Mouse (Mus musculus) heart, embryonic 11.5 days (tissue): Measurements from ENCODE around the gene Fgfr3. TPM values are rescaled to one million over a fixed set of nuclear protein-coding genes. Genes with fewer than 3 reads are reported as not detected.

Experiments used
- ATAC-seq: fragments of 200-750 bp; cut with Nextera tagmentation; replicated peaks from 2 replicates; pipeline ENCODE4 v1.8.0; 2017; ENCODE audit warnings: moderate library complexity; ENCODE audit not compliant: insufficient number of reproducible peaks, low FRiP score, low TSS enrichment
- H3K27ac ChIP-seq: fragments of 300-500 bp; sonication (generic); 2 replicates; pipeline ENCODE4 v1.5.1; 2014; ENCODE audit warnings: mild to moderate bottlenecking, low read depth, low read length
- H3K27me3 ChIP-seq: fragments of 300-500 bp; sonication (generic); 2 replicates; pipeline ENCODE4 v1.6.1; 2014; ENCODE audit warnings: mild to moderate bottlenecking, low read length, mixed read lengths; ENCODE audit not compliant: control insufficient read depth, insufficient read depth
- H3K36me3 ChIP-seq: fragments of 300-500 bp; sonication (generic); 2 replicates; pipeline ENCODE4 v1.6.1; 2014; ENCODE audit warnings: mild to moderate bottlenecking, low read length, moderate library complexity, mixed read lengths; ENCODE audit not compliant: control insufficient read depth, insufficient read depth
- H3K4me1 ChIP-seq: fragments of 300-500 bp; sonication (generic); 2 replicates; pipeline ENCODE4 v1.6.1; 2014; ENCODE audit warnings: low read length; ENCODE audit not compliant: control insufficient read depth, insufficient read depth
- H3K4me2 ChIP-seq: fragments of 300-500 bp; sonication (generic); 2 replicates; pipeline ENCODE4 v1.6.1; 2014; ENCODE audit warnings: mild to moderate bottlenecking, moderate library complexity
- H3K4me3 ChIP-seq: fragments of 300-500 bp; sonication (generic); 2 replicates; pipeline ENCODE4 v1.5.1; 2014; ENCODE audit warnings: low read depth, low read length
- H3K9ac ChIP-seq: fragments of 300-500 bp; sonication (generic); 2 replicates; pipeline ENCODE4 v1.6.1; 2014; ENCODE audit warnings: mild to moderate bottlenecking, low read depth, low read length, moderate library complexity
- H3K9me3 ChIP-seq: fragments of 300-500 bp; sonication (generic); replicated peaks from 2 replicates; pipeline ENCODE4 v1.6.1; 2016; ENCODE audit warnings: low read length; ENCODE audit not compliant: control insufficient read depth
- WGBS: fragments of 180-500 bp; shearing (Covaris S2); extraction: QIAGEN DNeasy Blood & Tissue Kit; methylation state at CpG from one replicate; pipeline ENCODE4 v1.1.7; 2014; ENCODE audit not compliant: insufficient replicate concordance; 5-methylcytosine and 5-hydroxymethylcytosine counted together
- polyA plus RNA-seq: library from polyadenylated mRNA; unstranded; fragments of >200 nt; fragmentation: Nextera tagmentation; extraction: Ambion mirVana; gene quantifications from 2 replicates; pipeline ENCODE4 v1.2.1, GENCODE M21; 2014

Fgfr3 gene
- 4.4 and 4.9 TPM in 2 replicates for polyA plus RNA-seq

GRCm38 (mm10) chr5:33721541-33722265, at the start of gene Fgfr3:
TSS of gene Fgfr3 (plus strand) at chr5:33721674.
- H3K9me3 ChIP-seq, result no peaks in the 10 kb centered on the region
- H3K9ac ChIP-seq, result peak within 1 kb of the TSS; percentile 76
- H3K27me3 ChIP-seq, result peaks cover 24% of the 10 kb centered on the region
- H3K4me2 ChIP-seq, result peak within 1 kb of the TSS; percentile 98
- H3K27ac ChIP-seq, result 0 out of 2 replicates have a peak within 1 kb of the TSS, but pooled peaks have one; percentile 29
- peak within 1 kb of the TSS; percentile 66 for H3K4me3 ChIP-seq
- peak; percentile 67 for ATAC-seq
- 1% methylated on average over 65 of the region's 73 CpGs for WGBS
- peaks cover 26% of the 10 kb centered on the region for H3K4me1 ChIP-seq
- H3K36me3 ChIP-seq, result no peaks in the 10 kb centered on the region

DNA sequence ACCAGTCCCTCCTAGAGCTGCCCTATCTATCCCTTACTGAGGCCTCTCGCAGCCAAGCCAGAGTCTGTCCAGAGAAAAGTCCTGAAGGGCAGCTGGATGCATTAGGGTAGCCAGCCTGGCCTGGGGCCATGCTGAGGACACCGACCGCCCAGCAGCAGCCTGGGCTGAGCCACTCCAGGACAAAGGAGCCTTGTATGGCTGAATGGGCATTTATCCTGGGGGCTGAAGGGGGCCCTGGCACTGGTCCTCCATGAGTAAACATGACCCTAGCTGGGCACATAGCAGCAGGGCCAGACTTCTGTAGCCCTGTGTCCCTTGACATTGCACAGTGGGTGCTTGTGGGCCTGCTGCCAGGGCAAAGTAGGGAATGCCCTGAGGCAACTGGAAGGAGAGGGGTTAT, 47.0 kb upstream of the Fgfr3 start:
- no peak overlapping the region for H3K4me3 ChIP-seq
- H3K36me3 ChIP-seq, result peaks cover 13% of the 10 kb centered on the region
- peak overlapping the region; percentile 8; the same call in 1 of the 2 replicates for H3K9ac ChIP-seq
- WGBS, result 74% methylated on average over 3 of the region's 3 CpGs
- no peak overlapping the region for H3K4me2 ChIP-seq
- H3K9me3 ChIP-seq, result no peaks in the 10 kb centered on the region
- ATAC-seq, result no peak
- no peak overlapping the region for H3K27ac ChIP-seq
- H3K27me3 ChIP-seq, result no peaks in the 10 kb centered on the region
- 0 out of 2 replicates have a peak, but pooled peaks cover 4% of the 10 kb centered on the region for H3K4me1 ChIP-seq

DNA sequence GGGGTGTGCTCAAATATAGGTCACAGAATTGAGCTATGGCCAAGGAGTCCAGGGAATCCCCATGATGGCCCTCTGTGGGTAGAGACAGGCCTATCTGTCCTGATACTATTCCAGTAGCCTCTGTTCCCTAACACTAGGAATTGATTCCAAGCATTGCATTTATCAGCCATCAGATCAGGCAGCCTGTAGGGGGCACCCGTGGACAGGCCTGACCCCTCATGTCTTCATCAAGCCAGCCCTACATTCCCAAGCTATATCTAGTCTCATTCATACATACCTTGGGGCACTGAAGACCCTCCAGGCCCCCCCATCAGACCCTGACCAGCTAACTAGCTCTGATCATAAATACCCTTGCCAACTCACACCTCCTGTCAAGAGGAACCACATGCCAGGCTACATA, 45.5 kb upstream of the Fgfr3 start:
- Histone ChIP-seq H3K27ac (no peak overlapping the region), H3K27me3 (no peaks in the 10 kb centered on the region), H3K9me3 (no peaks in the 10 kb centered on the region), H3K4me2 (no peak overlapping the region), H3K9ac (no peak overlapping the region), H3K4me3 (no peak overlapping the region), H3K4me1 (0 out of 2 replicates have a peak, but pooled peaks cover 5% of the 10 kb centered on the region), H3K36me3 (peaks cover 5% of the 10 kb centered on the region)
- no peak for ATAC-seq
- 3% methylated on average over 1 of the region's 1 CpGs for WGBS

DNA sequence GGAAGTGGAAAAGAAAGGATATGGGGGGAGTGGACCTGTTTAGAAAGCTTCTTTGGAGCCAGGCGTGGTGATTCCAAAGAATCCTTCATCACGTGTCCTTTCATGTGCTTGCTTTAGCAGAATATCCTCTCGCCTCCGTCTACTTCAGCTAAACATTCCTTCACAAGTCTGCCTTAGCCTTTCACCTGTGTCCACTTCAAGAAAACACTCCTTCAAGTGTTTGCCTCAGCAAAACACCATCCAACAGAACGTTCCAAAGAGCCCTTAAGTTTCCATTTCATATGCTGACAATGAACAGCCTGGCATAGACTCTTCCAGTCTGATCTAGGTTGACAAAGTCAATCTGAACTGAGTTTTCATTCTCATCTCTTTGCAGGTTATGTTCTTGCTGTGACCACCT, 43.2 kb upstream of the Fgfr3 start:
- H3K4me2 ChIP-seq, result no peak overlapping the region
- H3K4me3 ChIP-seq, result no peak overlapping the region
- H3K36me3 ChIP-seq, result peaks cover under 1% of the 10 kb centered on the region
- no peak overlapping the region for H3K27ac ChIP-seq
- 0 out of 2 replicates have a peak, but pooled peaks cover 13% of the 10 kb centered on the region for H3K4me1 ChIP-seq
- WGBS, result 81% methylated on average over 5 of the region's 5 CpGs
- H3K9ac ChIP-seq, result no peak overlapping the region
- no peaks in the 10 kb centered on the region for H3K9me3 ChIP-seq
- ATAC-seq, result no peak
- no peaks in the 10 kb centered on the region for H3K27me3 ChIP-seq

DNA sequence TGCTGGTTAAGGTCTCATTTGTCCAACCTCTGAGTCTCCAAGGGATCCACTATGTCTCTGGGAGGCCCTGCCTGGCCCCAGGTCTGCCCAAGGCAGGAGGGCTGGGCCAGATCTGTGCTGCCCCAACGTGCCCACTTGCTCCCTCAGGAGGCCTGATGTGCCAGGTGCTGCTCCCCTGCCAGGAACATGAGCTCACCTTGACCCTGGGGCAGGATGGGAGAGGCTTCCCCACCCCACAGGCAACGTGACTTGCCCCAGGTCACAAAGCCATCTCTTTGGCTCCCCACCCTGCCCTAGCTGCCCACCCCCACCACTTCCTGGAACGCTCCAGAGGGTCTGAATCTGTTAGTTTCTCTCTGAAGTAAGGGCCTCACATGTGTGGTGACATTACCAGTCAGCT, 40.4 kb upstream of the Fgfr3 start:
- no peak overlapping the region for H3K27ac ChIP-seq
- H3K27me3 ChIP-seq, result no peaks in the 10 kb centered on the region
- H3K4me1 ChIP-seq, result 0 out of 2 replicates have a peak, but pooled peaks cover 9% of the 10 kb centered on the region
- ATAC-seq, result no peak
- no peak overlapping the region for H3K9ac ChIP-seq
- WGBS, result 46% methylated on average over 3 of the region's 3 CpGs
- no peak overlapping the region for H3K4me3 ChIP-seq
- no peak overlapping the region for H3K4me2 ChIP-seq
- H3K9me3 ChIP-seq, result no peaks in the 10 kb centered on the region
- H3K36me3 ChIP-seq, result no peaks in the 10 kb centered on the region

- Histone ChIP-seq H3K4me2 (no peak overlapping the region), H3K36me3 (no peaks in the 10 kb centered on the region), H3K27me3 (no peaks in the 10 kb centered on the region), H3K4me1 (peaks cover 12% of the 10 kb centered on the region; the same call in 1 of the 2 replicates), H3K4me3 (no peak overlapping the region), H3K9ac (no peak overlapping the region), H3K27ac (no peak overlapping the region), H3K9me3 (no peaks in the 10 kb centered on the region)
- WGBS, result 58% methylated on average over 15 of the region's 15 CpGs
- ATAC-seq, result no peak
Measured at GRCm38 (mm10) chr5:33681611-33682388, 39.7 kb upstream of the Fgfr3 start.

DNA sequence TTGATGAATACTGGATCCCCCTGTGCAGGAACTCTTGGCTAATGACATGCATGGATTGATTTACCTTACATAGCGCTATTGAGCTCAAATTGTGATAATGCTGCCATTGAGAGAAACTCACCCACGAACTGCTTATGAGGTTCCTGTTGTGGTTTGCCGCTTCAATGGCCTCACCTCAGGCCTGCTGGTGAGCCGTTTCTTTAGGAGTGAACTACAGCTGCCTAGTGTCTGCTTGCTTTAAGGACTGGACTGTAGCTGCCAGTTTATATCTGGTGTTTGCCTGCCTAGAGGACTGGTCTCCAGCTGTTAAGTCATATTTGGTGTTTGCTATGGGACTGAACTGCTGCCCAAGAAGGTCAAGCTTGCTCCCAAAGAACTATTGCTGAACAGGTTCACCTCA, 38.5 kb upstream of the Fgfr3 start:
- H3K4me2 ChIP-seq, result no peak overlapping the region
- no peaks in the 10 kb centered on the region for H3K36me3 ChIP-seq
- 88% methylated on average over 4 of the region's 4 CpGs for WGBS
- H3K27me3 ChIP-seq, result no peaks in the 10 kb centered on the region
- H3K4me3 ChIP-seq, result no peak overlapping the region
- H3K27ac ChIP-seq, result no peak overlapping the region
- no peaks in the 10 kb centered on the region for H3K9me3 ChIP-seq
- ATAC-seq, result no peak
- peaks cover 12% of the 10 kb centered on the region for H3K4me1 ChIP-seq
- no peak overlapping the region for H3K9ac ChIP-seq

- ATAC-seq, result no peak
- H3K4me3 ChIP-seq, result no peak overlapping the region
- H3K36me3 ChIP-seq, result no peaks in the 10 kb centered on the region
- no peak overlapping the region for H3K9ac ChIP-seq
- H3K4me2 ChIP-seq, result no peak overlapping the region
- no peaks in the 10 kb centered on the region for H3K27me3 ChIP-seq
- H3K4me1 ChIP-seq, result peaks cover 23% of the 10 kb centered on the region
- no peak overlapping the region for H3K27ac ChIP-seq
- 44% methylated on average over 7 of the region's 7 CpGs for WGBS
- H3K9me3 ChIP-seq, result no peaks in the 10 kb centered on the region
Measured at GRCm38 (mm10) chr5:33683897-33684652, 37.4 kb upstream of the Fgfr3 start.
